Mouse (Mus musculus): Measurements from ENCODE around the gene Gm17606.

- TF ChIP-seq CTCF (conservative IDR thresholded peaks at IDR 0.05; ENCODE audit: low read length) (0 out of 2 replicates have a peak, but pooled peaks have one; percentile 14), POU5F1 (IDR thresholded peaks at IDR 0.05; ENCODE audit: borderline replicate concordance, low read length) (no peak)
Observed at GRCm38 (mm10) chr14:54634182-54634581, 6.6 kb upstream of the Gm17606 start.

Data from E14TG2a.4 (cell line).